Mouse (Mus musculus) liver, embryonic 13.5 days (tissue): ENCODE data around the gene Slc41a1. TPM values are rescaled to one million over a fixed set of nuclear protein-coding genes. Genes with fewer than 3 reads are reported as not detected.

Experiments
- ATAC-seq: fragments of 200-750 bp; cut with Nextera tagmentation; 2 replicates; pipeline ENCODE4 v1.8.0; 2017; ENCODE audit warnings: low read depth, mild to moderate bottlenecking, moderate number of reproducible peaks, moderate library complexity
- DNase-seq: peaks from one replicate; pipeline ENCODE4 v3.0.0; 2022
- H3K27ac ChIP-seq: fragments of 300-500 bp; sonication (generic); 2 replicates; pipeline ENCODE4 v1.5.1; 2015; ENCODE audit warnings: moderate library complexity, mild to moderate bottlenecking, inconsistent platforms
- H3K27me3 ChIP-seq: fragments of 300-500 bp; sonication (generic); 2 replicates; pipeline ENCODE4 v1.6.1; 2015; ENCODE audit warnings: mild to moderate bottlenecking, inconsistent platforms
- H3K36me3 ChIP-seq: fragments of 300-500 bp; sonication (generic); 2 replicates; pipeline ENCODE4 v1.6.1; 2015; ENCODE audit warnings: mild to moderate bottlenecking, inconsistent platforms
- H3K4me1 ChIP-seq: fragments of 300-500 bp; sonication (generic); replicated peaks from 2 replicates; pipeline ENCODE4 v1.6.1; 2015; ENCODE audit warnings: inconsistent platforms
- H3K4me2 ChIP-seq: fragments of 300-500 bp; sonication (generic); 2 replicates; pipeline ENCODE4 v1.6.1; 2015; ENCODE audit warnings: inconsistent platforms, mild to moderate bottlenecking, moderate library complexity
- H3K4me3 ChIP-seq: fragments of 300-500 bp; sonication (generic); replicated peaks from 2 replicates; pipeline ENCODE4 v1.5.1; 2015; ENCODE audit warnings: mild to moderate bottlenecking, inconsistent platforms
- H3K9ac ChIP-seq: fragments of 300-500 bp; sonication (generic); 2 replicates; pipeline ENCODE4 v1.6.1; 2015; ENCODE audit warnings: mild to moderate bottlenecking, inconsistent platforms
- H3K9me3 ChIP-seq: fragments of 300-500 bp; sonication (generic); replicated peaks from 2 replicates; pipeline ENCODE4 v1.6.1; 2016; ENCODE audit warnings: inconsistent platforms
- WGBS: fragments of 180-500 bp; shearing (Covaris S2); methylation state at CpG from one replicate; pipeline ENCODE4 v1.1.7; 2015; ENCODE audit not compliant: insufficient replicate concordance; 5-methylcytosine and 5-hydroxymethylcytosine counted together
- polyA plus RNA-seq: library from polyadenylated mRNA; unstranded; fragments of >200 nt; fragmentation: Nextera tagmentation; extraction: Ambion mirVana; gene quantifications from 2 replicates; pipeline ENCODE4 v1.2.1, GENCODE M21; 2015

Gene Slc41a1
- polyA plus RNA-seq, 1 experiment from 2014 or later, result 1.1 TPM

DNA sequence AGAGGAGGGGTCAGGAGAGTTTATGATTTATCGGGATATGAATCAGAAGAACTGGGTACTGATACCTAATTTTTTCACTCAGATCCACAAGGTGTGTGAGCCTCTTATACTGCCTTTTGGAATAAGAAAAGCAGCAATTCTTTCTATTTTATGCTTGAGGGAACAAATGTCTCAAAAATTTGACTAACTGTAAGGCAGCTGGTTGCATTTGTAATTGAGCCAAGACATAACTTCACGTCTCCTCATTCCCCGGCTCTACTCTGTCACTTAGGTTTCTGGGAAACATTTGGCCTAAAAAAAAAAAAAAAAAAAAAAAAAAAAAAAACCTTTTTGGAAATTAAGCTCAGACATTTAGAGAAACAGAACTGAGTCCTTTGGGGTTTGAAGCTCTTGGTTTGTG is 59.3 kb downstream of the Slc41a1 start:
- WGBS, result 76% methylated on average over 3 of the region's 3 CpGs
- DNase-seq, result no peak
- H3K9ac ChIP-seq, result no peak overlapping the region
- no peak overlapping the region for H3K4me2 ChIP-seq
- H3K4me1 ChIP-seq, result no peaks in the 10 kb centered on the region
- H3K36me3 ChIP-seq, result no peaks in the 10 kb centered on the region
- no peaks in the 10 kb centered on the region; the same call in 1 of the 2 replicates for H3K27me3 ChIP-seq
- no peak overlapping the region for H3K27ac ChIP-seq
- ATAC-seq, result no peak
- H3K4me3 ChIP-seq, result no peak overlapping the region
- no peaks in the 10 kb centered on the region for H3K9me3 ChIP-seq

DNA sequence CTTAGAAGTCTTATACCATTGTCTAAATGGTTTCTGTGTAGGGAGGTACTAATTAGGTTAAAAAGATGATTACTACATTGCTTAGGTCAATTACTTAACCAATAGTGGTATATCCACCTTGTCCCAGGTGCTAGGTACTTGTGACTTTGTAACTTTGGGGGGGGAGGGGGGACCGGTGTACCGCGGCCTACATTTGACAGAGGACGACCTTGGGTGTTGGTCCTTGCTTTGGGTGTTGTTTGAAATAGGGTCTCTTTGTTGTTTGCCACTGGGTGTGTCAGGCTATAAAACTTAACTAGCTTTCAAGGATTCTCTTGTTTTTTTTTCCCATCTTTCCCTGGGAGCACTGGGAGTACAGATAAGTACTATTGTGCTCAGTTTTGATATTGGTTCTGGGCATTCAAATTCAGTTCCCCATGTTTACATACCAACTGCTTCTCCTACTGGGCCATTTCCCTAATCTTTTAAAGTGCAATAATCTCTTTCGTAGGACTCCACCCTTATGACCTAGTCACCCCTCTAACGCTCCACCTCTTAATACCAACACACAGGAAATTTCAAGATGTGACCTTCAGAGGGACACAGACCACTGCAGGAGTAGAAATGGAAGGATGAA is 62.9 kb downstream of the Slc41a1 start:
- H3K4me1 ChIP-seq, result no peaks in the 10 kb centered on the region
- no peaks in the 10 kb centered on the region for H3K27me3 ChIP-seq
- no peaks in the 10 kb centered on the region for H3K9me3 ChIP-seq
- ATAC-seq (no peak), DNase-seq (no peak)
- 59% methylated on average over 6 of the region's 6 CpGs for WGBS
- H3K36me3 ChIP-seq, result no peaks in the 10 kb centered on the region
- no peak overlapping the region for H3K4me2 ChIP-seq
- no peak overlapping the region for H3K27ac ChIP-seq
- no peak overlapping the region for H3K9ac ChIP-seq
- H3K4me3 ChIP-seq, result no peak overlapping the region

- Histone ChIP-seq H3K4me1 (no peaks in the 10 kb centered on the region), H3K9me3 (no peaks in the 10 kb centered on the region), H3K4me2 (no peak overlapping the region), H3K27me3 (peaks cover 4% of the 10 kb centered on the region; the same call in 1 of the 2 replicates), H3K36me3 (no peaks in the 10 kb centered on the region), H3K4me3 (no peak overlapping the region), H3K9ac (no peak overlapping the region), H3K27ac (no peak overlapping the region)
- 72% methylated on average over 4 of the region's 4 CpGs for WGBS
- ATAC-seq (no peak), DNase-seq (no peak)
These were observed 64.1 kb downstream of the Slc41a1 start for GRCm38 (mm10) chr1:131891436-131891835.

Other genes starting within 250 kb of the Slc41a1 start
- gene Avpr1b, start 228.3 kb upstream of the Slc41a1 start, polyA plus RNA-seq, result not detected in 2 replicates
- gene Ctse, start 189.2 kb upstream of the Slc41a1 start, polyA plus RNA-seq, result 13.0 and 15.2 TPM in 2 replicates
- 0.93 and 1.0 TPM in 2 replicates for gene Rab7b, start 138.8 kb upstream of the Slc41a1 start, polyA plus RNA-seq
- not detected in 2 replicates for gene Slc26a9, start 83.5 kb upstream of the Slc41a1 start, polyA plus RNA-seq
- gene Pm20d1, start 30.1 kb upstream of the Slc41a1 start, polyA plus RNA-seq, result 3.2 and 4.4 TPM in 2 replicates
- gene Rab29, start 39.7 kb downstream of the Slc41a1 start, polyA plus RNA-seq, result 11.2 and 12.6 TPM in 2 replicates
- 42.5 and 52.7 TPM in 2 replicates for gene Nucks1, start 83.0 kb downstream of the Slc41a1 start, polyA plus RNA-seq
- 2.6 and 2.7 TPM in 2 replicates for gene Slc45a3, start 135.5 kb downstream of the Slc41a1 start, polyA plus RNA-seq
- 9.5 and 10.2 TPM in 2 replicates for gene Elk4, start 180.1 kb downstream of the Slc41a1 start, polyA plus RNA-seq
- gene Mfsd4a, start 240.6 kb downstream of the Slc41a1 start, polyA plus RNA-seq, result 3.2 and 4.8 TPM in 2 replicates